Mouse (Mus musculus) MEL (cell line): Measurements from ENCODE around the gene Magi2. TPM values are rescaled to one million over a fixed set of nuclear protein-coding genes. Genes with fewer than 3 reads are reported as not detected.

Source experiments
- DNase-seq: peaks from one replicate; pipeline ENCODE4 v3.0.0; 2011; ENCODE audit warnings: low read depth, low spot score
- H3K27ac ChIP-seq: 2 replicates; pipeline ENCODE4 v1.5.1; 2012; ENCODE audit warnings: low read depth, mild to moderate bottlenecking, control low read depth, low read length, moderate library complexity; ENCODE audit not compliant: control insufficient read depth
- H3K27me3 ChIP-seq, 2 experiments: fragments of 150-350 bp in 1 of 2; sonication (generic) in 1 of 2; 2 replicates each; pipeline ENCODE4 v1.6.1; 2012; ENCODE audit warnings: low read length in 2 of 2, mild to moderate bottlenecking in 2 of 2, improper control_type of control experiment in 1 of 2, moderate library complexity in 1 of 2; ENCODE audit not compliant: insufficient read depth in 2 of 2, control insufficient read depth in 1 of 2
- H3K36me3 ChIP-seq, 2 experiments: 2 replicates each; pipeline ENCODE4 v1.6.1; 2012 to 2014; ENCODE audit warnings: low read length in 2 of 2, improper control_type of control experiment in 1 of 2, inconsistent platforms in 1 of 2, mild to moderate bottlenecking in 1 of 2; ENCODE audit not compliant: insufficient read depth in 2 of 2, control insufficient read depth in 1 of 2
- H3K4me1 ChIP-seq, 2 experiments: fragments of 150-350 bp in 1 of 2; sonication (generic) in 1 of 2; 2 replicates each; pipeline ENCODE4 v1.6.1; 2012; ENCODE audit warnings: low read length in 2 of 2, improper control_type of control experiment in 1 of 2, mild to moderate bottlenecking in 1 of 2; ENCODE audit not compliant: insufficient read depth in 2 of 2, control insufficient read depth in 1 of 2
- H3K4me3 ChIP-seq, 2 experiments: fragments of 150-350 bp in 1 of 2; sonication (generic) in 1 of 2; 2 replicates each; pipeline ENCODE4 v1.5.1; 2012; ENCODE audit warnings: low read depth in 2 of 2, low read length in 2 of 2, mild to moderate bottlenecking in 2 of 2, moderate library complexity in 2 of 2, control low read depth in 1 of 2, improper control_type of control experiment in 1 of 2; ENCODE audit not compliant: control insufficient read depth in 1 of 2, insufficient read depth in 1 of 2
- H3K79me2 ChIP-seq: 2 replicates; pipeline ENCODE4 v1.6.1; 2012; ENCODE audit warnings: mild to moderate bottlenecking, low read length, moderate library complexity; ENCODE audit not compliant: control insufficient read depth, poor library complexity, insufficient read depth
- H3K9ac ChIP-seq: 2 replicates; pipeline ENCODE4 v1.6.1; 2012; ENCODE audit warnings: low read depth, mild to moderate bottlenecking, control low read depth, low read length, moderate library complexity; ENCODE audit not compliant: control insufficient read depth, poor library complexity, severe bottlenecking
- H3K9me3 ChIP-seq: fragments of 150-350 bp; sonication (generic); replicated peaks from 2 replicates; pipeline ENCODE4 v1.6.1; 2012; ENCODE audit warnings: mild to moderate bottlenecking, low read length, improper control_type of control experiment, moderate library complexity; ENCODE audit not compliant: insufficient read depth
- BHLHE40 ChIP-seq: IDR thresholded peaks from 2 replicates; pipeline ENCODE4 v1.6.1; 2012; ENCODE audit warnings: low read depth, mild to moderate bottlenecking, inconsistent platforms, low read length, improper control_type of control experiment, borderline replicate concordance
- CTCF ChIP-seq, 3 experiments: IDR thresholded peaks in 2 of 3; conservative IDR thresholded peaks in 1 of 3; 2 replicates each; pipeline ENCODE4 v1.5.1; 2011 to 2012; ENCODE audit warnings: low read length in 3 of 3, low read depth in 2 of 3, mild to moderate bottlenecking in 2 of 3, improper control_type of control experiment in 1 of 3, inconsistent platforms in 1 of 3, mixed read lengths in 1 of 3, moderate library complexity in 1 of 3; ENCODE audit not compliant: control insufficient read depth in 1 of 3, insufficient read depth in 1 of 3, poor library complexity in 1 of 3, severe bottlenecking in 1 of 3
- ELF1 ChIP-seq: IDR thresholded peaks from 2 replicates; pipeline ENCODE4 v1.6.1; 2014; ENCODE audit warnings: low read depth, mild to moderate bottlenecking, inconsistent platforms, low read length, improper control_type of control experiment, moderate library complexity
- EP300 ChIP-seq, 2 experiments: IDR thresholded peaks; 2 replicates each; pipeline ENCODE4 v1.6.1; 2011; ENCODE audit warnings: improper control_type of control experiment in 2 of 2, low read length in 2 of 2, low read depth in 1 of 2, mild to moderate bottlenecking in 1 of 2
- GATA1 ChIP-seq: IDR thresholded peaks from 2 replicates; pipeline ENCODE4 v1.6.1; 2011; ENCODE audit warnings: low read depth, low read length, improper control_type of control experiment
- JUND ChIP-seq: IDR thresholded peaks from 2 replicates; pipeline ENCODE4 v1.6.1; 2011; ENCODE audit warnings: low read depth, mild to moderate bottlenecking, improper control_type of control experiment, low read length
- KAT2A ChIP-seq: conservative IDR thresholded peaks from 2 replicates; pipeline ENCODE4 v1.6.1; 2012; ENCODE audit warnings: low read depth, low read length, improper control_type of control experiment, inconsistent platforms
- MXI1 ChIP-seq: IDR thresholded peaks from 2 replicates; pipeline ENCODE4 v1.6.1; 2011; ENCODE audit warnings: mild to moderate bottlenecking, low read depth, low read length, improper control_type of control experiment
- MYC ChIP-seq: IDR thresholded peaks from 2 replicates; pipeline ENCODE4 v1.6.1; 2011; ENCODE audit warnings: low read depth, mild to moderate bottlenecking, low read length, improper control_type of control experiment, moderate library complexity
- POLR2A ChIP-seq, 2 experiments: IDR thresholded peaks; 2 replicates each; pipeline ENCODE4 v1.6.1; 2011 to 2012; ENCODE audit warnings: low read length in 2 of 2, mild to moderate bottlenecking in 2 of 2, control low read depth in 1 of 2, improper control_type of control experiment in 1 of 2, low read depth in 1 of 2, moderate library complexity in 1 of 2; ENCODE audit not compliant: control insufficient read depth in 1 of 2, insufficient read depth in 1 of 2, poor library complexity in 1 of 2
- POLR2AphosphoS5 ChIP-seq: IDR thresholded peaks from 2 replicates; pipeline ENCODE4 v1.6.1; 2012; ENCODE audit warnings: low read depth, borderline replicate concordance, mild to moderate bottlenecking, inconsistent platforms, low read length, moderate library complexity, mixed read lengths
- RAD21 ChIP-seq: IDR thresholded peaks from 2 replicates; pipeline ENCODE4 v1.6.1; 2011; ENCODE audit warnings: mild to moderate bottlenecking, low read depth, low read length, improper control_type of control experiment
- TAL1 ChIP-seq: IDR thresholded peaks from 2 replicates; pipeline ENCODE4 v1.6.1; 2012; ENCODE audit warnings: mild to moderate bottlenecking, inconsistent platforms, low read length, moderate library complexity, mixed read lengths
- TBP ChIP-seq: IDR thresholded peaks from 2 replicates; pipeline ENCODE4 v1.8.0; 2011; ENCODE audit warnings: low read depth, low read length, improper control_type of control experiment
- TCF12 ChIP-seq: IDR thresholded peaks from 2 replicates; pipeline ENCODE4 v1.6.1; 2014; ENCODE audit warnings: low read depth, mild to moderate bottlenecking, inconsistent platforms, low read length, improper control_type of control experiment, moderate library complexity
- ZC3H11A ChIP-seq: IDR thresholded peaks from 2 replicates; pipeline ENCODE4 v1.6.1; 2012; ENCODE audit warnings: low read depth, mild to moderate bottlenecking, inconsistent platforms, low read length, improper control_type of control experiment
- ZMIZ1 ChIP-seq: IDR thresholded peaks from 2 replicates; pipeline ENCODE4 v1.6.1; 2012; ENCODE audit warnings: low read depth, mild to moderate bottlenecking, inconsistent platforms, low read length, improper control_type of control experiment, moderate library complexity
- polyA plus RNA-seq, 2 experiments: library from polyadenylated mRNA; stranded (reverse) in 1 of 2; unstranded in 1 of 2; fragments of >175 nt in 1 of 2; fragments of >200 nt in 1 of 2; gene quantifications; 2 replicates each; pipeline versions ENCODE4 v1.2.1 to v1.2.4; 2012; ENCODE audit warnings: low replicate concordance in 2 of 2, low read depth in 1 of 2; ENCODE audit not compliant: insufficient read length in 2 of 2, insufficient read depth in 1 of 2, missing spikeins in 1 of 2
- total RNA-seq: library from RNA; depleted of rRNA; stranded (reverse); fragments of 300-350 nt; gene quantifications from 2 replicates; pipeline ENCODE4 v1.2.3, GENCODE M21; 2012

Gene Magi2
- total and polyA plus RNA-seq, 3 experiments: 0.46 to 0.47 TPM; not detected in 1

DNA sequence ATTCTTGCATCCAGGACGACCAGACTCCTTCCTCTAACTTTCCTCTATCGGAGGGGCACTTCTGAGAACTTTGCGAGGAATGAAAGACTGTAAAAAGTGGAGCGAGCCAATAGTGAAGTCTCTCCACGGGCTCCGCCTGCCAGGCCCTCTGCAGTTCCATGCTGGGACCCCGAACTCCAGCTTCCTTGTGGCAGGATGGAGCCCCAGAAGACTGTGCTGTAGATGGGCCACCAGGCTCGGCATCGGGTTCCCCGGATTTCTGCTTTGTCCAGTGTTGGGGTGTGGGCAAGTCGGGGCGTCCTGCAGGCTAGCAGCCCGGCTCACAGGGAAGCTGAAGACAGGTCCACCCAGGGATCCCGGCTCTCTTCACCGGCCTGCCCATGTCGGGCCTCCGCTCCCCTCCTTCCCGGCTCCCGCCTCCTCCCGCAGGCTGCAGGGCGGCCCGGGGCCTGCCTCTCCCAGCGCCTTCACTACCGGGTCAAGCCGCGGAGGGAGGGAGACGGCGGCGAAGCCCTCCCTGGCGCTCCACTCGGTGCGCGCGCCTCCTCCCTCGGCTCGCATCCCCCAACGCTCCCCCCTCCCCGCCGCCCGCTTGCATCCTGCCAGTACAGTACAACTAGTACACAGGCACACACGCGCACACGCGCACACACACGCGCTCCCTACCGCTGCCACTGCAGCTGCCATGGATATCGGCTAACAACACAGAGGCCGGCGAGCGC, 531 bp upstream of the Magi2 start:
- Histone ChIP-seq H3K4me1 (no peaks in the 10 kb centered on the region), H3K9me3 (no peaks in the 10 kb centered on the region)
- TF ChIP-seq TBP (no peak), CTCF (IDR thresholded peaks at IDR 0.05 in 2 of 3, conservative IDR thresholded peaks at IDR 0.05 in 1 of 3; ENCODE audit: control insufficient read depth in 1 of 3, insufficient read depth in 1 of 3, low read depth in 2 of 3, low read length in 3 of 3, poor library complexity in 1 of 3, severe bottlenecking in 1 of 3) (no peak), ELF1 (no peak), MYC (no peak), EP300 (IDR thresholded peaks at IDR 0.05; ENCODE audit: low read depth in 1 of 2, low read length in 2 of 2) (no peak), KAT2A (no peak), TCF12 (no peak), POLR2AphosphoS5 (no peak), BHLHE40 (no peak), MXI1 (no peak), ZMIZ1 (no peak), JUND (no peak), ZC3H11A (no peak), RAD21 (no peak), POLR2A (IDR thresholded peaks at IDR 0.05; ENCODE audit: control insufficient read depth in 1 of 2, insufficient read depth in 1 of 2, low read depth in 1 of 2, low read length in 2 of 2, poor library complexity in 1 of 2) (no peak)
- TF ChIP-seq, all 39 proteins: peak for 0
- Histone ChIP-seq H3K27me3 (no peaks in the 10 kb centered on the region), H3K9ac (no peak overlapping the region), H3K79me2 (no peaks in the 10 kb centered on the region), H3K27ac (no peak overlapping the region), H3K36me3 (no peaks in the 10 kb centered on the region), H3K4me3 (no peak overlapping the region)
- DNase-seq: no peak

DNA sequence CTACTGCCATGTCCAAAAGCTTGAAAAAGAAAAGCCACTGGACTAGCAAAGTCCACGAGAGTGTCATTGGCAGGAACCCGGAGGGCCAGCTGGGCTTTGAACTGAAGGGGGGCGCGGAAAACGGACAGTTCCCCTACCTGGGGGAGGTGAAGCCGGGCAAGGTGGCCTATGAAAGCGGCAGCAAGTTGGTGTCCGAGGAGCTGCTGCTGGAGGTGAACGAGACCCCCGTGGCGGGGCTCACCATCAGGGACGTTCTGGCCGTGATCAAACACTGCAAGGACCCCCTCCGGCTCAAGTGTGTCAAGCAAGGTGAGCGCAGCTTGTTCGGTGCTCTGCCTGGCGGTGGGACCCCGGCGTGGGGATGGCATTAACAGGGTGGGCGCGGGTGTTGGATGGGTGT, 445 bp downstream of the Magi2 start:
- TF ChIP-seq POLR2AphosphoS5 (no peak), ZC3H11A (no peak), TAL1 (no peak), GATA1 (no peak)
- TF ChIP-seq, all 39 proteins: peak for 0
- Histone ChIP-seq H3K4me1 (no peaks in the 10 kb centered on the region), H3K27me3 (no peaks in the 10 kb centered on the region), H3K9ac (no peak overlapping the region), H3K36me3 (no peaks in the 10 kb centered on the region), H3K4me3 (no peak overlapping the region), H3K9me3 (no peaks in the 10 kb centered on the region), H3K27ac (no peak overlapping the region), H3K79me2 (no peaks in the 10 kb centered on the region)
- DNase-seq: no peak
